Mouse (Mus musculus): ENCODE data around the gene Pex6.

Gene Pex6

GRCm38 (mm10) chr17:46701489-46701888, 9.8 kb upstream of the Pex6 start:
- no peak for DNase-seq (ENCODE audit: low spot score in 2 of 2)

- no peak for DNase-seq (ENCODE audit: low spot score in 2 of 2)
Observed at GRCm38 (mm10) chr17:46702100-46702499, 9.2 kb upstream of the Pex6 start.

DNA sequence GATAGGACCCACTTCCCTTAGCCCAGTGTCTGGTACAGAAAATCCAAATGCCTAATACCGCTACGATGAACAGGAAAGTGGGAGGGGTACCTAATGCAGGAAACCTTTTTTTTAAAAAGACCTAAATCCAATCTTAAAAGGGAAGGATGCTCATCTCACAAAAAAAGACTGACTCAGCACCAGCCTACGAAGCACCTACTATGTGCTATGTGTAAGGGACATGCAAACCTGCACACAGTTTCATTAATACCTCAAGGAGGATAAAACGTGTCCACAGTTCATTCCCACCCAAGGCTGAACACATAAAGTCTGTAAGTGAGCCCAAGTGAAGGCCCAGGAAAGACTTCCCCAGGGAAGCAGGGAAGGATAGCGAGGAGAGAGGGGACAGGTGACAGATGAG, 8.8 kb upstream of the Pex6 start:
- no peak for DNase-seq (ENCODE audit: low spot score in 2 of 2)

DNA sequence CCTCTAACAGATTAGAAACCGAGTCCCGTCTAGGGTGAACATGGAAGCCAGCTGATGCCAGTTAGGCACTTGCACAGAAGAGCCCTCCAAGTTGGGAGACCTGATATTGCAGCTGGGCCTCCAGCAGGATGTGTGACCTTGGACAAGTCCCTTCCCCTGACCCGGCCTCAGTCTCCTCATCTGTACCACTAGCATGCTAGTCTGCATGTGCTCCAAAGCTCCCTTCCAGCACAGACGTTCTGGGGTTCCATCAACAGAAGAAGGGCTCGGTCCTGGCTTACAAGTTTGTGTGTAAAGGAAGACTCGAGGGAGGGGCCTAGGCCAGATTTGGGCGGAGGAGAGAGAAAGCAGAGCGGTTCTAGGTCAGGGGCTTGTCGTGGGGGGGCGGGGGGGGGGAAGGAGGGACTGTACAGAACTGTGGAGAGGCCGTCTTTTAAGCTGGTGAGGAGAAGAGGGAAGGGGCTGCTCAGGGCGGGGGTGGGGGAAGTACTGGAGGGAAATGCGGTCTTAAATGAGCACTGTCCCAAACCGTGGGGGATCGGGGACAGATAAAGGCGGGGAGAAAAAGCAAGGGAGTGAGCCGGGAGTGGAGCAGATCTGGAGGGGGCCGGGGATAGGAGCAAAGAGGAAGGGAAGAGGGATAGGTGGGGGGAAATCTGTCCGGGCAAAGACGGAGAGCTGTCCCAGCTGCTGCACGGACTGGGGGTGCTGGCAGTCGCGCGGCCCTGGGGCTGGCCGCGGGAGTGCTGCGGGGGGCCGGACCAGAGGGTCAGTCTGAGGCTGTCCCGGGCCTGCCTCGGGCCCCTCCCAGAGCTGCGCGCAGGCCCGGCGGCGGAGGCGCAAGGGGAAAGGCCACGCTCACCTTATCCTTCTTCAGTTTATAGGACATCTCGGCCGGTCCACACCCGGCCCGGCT, 7.0 kb upstream of the Pex6 start:
- no peak for DNase-seq (ENCODE audit: low spot score in 2 of 2)

DNA sequence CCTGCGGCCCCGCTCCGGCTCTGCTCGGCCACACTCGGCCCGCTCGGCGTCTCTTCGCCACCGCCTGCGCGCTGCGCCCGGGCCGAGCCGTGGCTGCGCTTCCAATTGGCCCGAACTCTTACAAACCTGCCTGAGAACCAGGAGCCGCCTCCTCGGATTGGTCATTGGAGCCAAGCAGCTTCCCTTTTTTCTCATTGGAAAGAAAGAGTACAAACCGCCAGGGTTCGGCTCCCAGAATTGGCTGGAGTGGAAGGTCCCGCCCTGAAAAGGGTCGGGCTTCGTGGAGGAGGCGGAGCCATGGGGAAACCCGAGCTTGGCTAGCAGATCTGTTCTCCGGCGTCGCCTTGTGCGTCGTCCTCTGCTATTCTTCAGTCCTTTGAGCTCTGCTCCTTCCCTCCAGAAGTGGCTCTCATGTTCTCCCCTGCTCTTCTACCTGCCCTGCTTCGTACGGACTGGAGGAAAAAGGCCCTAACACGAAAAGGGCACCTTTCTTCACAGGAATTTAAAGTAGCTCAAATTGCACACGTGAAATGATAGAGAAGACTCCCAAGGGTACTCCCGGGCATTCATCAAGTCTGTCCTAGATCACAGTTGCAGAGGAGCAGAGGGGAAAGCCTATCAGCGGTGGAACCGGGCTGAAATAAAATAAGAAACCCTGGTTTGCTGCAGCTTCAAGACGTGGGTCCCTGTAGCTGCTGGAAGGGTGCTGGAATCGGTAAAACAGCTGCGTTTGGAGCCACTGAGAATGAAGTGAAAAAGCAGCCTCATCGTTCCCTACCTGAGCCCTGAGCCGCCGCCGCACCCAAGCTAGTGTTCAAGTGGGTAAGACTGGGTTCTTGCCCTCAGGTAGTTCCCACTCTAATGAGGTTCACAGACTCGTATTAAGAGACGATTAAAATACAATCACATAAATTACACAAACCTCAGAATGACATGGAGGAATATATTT, 6.1 kb upstream of the Pex6 start, which contains the start of gene Ppp2r5d:
TSS of gene Ppp2r5d (minus strand) at position 225 of the 949 bp plus-strand sequence.
- peak; percentile 93 to 95 for DNase-seq (ENCODE audit: low spot score in 2 of 2)

DNA sequence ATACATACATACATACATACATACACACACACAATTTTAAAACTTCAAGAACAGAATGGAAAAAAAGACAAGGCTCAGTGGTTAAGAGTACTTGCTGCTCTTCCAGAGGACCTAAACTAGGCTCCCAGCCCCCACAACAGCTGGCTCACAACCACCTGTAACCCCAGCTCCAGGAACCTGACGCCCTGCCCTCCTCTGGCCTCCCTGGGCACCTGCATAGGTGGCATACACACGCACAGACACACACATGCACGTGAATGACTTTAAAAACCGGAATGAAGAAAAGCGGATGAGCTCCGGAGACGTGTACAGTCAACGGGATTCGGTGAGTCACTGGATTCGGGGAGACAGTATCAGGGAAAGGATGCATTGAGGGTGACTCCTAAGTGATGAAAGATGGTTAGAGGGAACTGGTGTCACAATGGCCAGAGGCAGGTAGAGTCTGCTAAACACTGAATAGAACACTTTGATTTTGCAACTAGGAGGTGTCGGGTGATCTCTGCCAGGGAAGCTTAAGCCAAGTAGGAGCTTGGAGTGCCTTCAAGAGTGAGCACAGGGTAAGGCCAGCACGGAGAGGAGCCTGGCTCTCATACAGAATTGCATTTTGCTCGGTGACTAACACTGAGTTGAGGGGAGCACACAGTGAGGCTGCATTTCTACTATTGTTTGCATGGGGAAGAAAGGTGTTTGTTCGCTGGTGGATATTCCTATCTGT, 4.7 kb upstream of the Pex6 start:
- DNase-seq (ENCODE audit: low spot score in 2 of 2) = no peak

GRCm38 (mm10) chr17:46711612-46712271, 479 bp downstream of the Pex6 start:
- DNase-seq (ENCODE audit: low spot score in 2 of 2) = peak in 1 of 2 experiments; percentile 28

- no peak for DNase-seq (ENCODE audit: low spot score in 2 of 2)
Observed at GRCm38 (mm10) chr17:46712442-46712841, 1.2 kb downstream of the Pex6 start.

- DNase-seq (ENCODE audit: low spot score in 2 of 2) = no peak
Observed at GRCm38 (mm10) chr17:46713849-46714248, 2.6 kb downstream of the Pex6 start.

GRCm38 (mm10) chr17:46714756-46715481, 3.7 kb downstream of the Pex6 start:
- peak in 1 of 2 experiments; percentile 40 for DNase-seq (ENCODE audit: low spot score in 2 of 2)

DNA sequence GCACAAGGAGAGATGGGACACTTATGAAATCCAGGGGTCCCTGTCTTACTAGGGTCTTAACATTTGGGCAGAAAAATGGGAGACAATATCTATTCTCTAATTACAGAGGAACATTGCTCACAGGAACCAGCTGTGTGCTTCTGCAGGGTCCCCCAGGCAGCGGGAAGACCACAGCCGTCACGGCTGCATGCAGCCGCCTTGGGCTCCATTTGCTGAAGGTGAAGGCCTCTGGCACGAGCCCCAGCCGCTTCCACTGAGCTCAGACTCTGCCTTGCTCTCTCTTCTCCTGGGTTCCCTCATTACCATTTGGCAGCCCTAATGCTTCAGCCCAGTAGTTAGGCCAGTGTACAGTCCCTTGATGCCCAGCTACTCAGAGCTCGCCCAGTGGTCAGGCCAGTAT, 9.8 kb downstream of the Pex6 start:
- no peak for DNase-seq (ENCODE audit: low spot score in 2 of 2)

DNA sequence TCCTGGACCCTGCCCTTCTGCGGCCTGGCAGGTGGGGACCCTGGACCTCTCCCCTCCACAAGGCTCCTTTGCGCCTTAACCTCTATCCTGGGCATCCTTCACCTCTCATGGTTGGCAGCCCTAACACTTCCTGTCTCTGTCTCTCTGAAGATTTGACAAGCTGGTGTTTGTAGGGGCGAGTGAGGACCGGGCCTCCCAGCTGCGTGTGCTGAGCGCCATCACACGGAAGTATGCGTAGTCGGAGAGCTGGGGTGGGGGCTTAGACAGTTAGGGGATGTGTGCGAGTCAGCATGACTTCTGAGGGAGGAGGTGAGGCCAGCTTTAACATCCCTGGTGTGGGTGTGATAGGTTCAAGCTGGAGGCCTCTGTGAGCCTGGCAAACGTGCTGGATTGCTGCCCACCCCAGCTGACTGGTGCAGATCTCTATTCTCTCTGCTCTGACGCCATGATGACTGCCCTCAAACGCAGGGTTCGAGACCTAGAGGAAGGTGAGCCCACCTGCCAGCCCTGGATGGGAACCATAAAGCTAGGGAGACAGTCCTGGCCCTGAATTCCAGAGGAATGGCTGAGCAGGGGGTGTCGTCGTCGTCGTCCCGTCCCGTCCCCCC, 13.3 kb downstream of the Pex6 start:
- DNase-seq (ENCODE audit: low spot score in 2 of 2) = no peak

GRCm38 (mm10) chr17:46725273-46725672, 14.0 kb downstream of the Pex6 start:
- peak; percentile 58 to 64 for DNase-seq (ENCODE audit: low spot score in 2 of 2)

DNA sequence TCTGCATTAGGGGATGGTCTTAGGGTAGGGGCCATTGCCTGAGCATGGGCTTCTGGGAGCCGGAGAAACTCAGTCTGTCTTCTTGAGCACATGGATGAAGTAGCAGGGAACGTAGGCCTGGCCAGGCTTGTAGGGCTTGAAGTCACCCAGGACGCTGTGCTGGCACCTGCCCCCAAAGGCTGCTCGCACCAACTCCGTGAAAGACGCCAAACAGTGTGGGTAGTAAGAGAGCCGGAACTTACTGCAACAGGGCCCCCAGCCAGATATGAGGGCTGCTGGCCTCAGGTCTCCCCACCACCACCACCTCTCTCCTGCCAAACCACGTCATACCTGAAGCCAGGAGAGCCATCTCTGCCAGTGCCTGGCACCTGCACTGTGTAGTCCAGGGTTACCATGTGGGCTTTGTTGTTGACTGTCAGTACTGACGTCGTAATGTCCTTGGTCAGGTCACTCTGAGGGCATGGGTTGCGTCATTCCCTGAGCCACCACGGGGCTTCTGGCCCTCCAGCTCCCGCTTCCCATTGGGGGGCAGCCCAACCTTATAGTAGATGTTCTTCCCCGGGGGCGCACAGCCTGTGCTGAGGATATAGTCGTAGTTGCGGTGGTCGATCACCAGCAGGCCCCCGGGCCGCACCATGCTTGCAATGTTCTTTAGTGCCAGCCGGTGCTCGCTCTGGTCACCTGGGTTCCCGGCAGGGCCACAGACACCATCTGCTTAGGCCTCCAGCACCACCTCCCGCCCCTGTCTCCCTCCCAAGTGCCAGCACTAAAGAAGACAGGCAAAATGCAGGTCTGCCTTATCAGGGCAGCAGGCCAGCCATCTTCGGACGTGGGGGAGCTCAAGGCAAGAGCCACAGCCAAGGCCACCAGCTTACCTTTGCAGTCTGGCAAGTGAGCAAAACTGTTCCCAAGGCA, 14.7 kb downstream of the Pex6 start:
- no peak for DNase-seq (ENCODE audit: low spot score in 2 of 2)

DNA sequence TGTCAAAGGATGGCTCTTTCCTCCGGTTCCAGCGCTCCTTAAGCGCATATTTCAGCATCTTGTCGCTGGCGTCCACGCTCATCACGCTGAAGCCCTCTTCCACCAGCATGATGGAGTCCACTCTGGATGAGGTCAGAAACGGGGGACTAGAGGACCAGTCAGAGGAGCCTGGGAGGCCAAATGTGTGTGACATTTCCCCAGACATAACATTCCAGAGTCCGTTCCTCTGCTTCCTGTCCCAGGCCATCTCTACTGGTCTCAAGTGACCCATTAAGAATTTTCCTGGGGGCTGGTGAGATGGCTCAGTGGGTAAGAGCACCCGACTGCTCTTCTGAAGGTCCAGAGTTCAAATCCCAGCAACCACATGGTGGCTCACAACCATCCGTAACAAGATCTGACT, 16.0 kb downstream of the Pex6 start:
- no peak for DNase-seq (ENCODE audit: low spot score in 2 of 2)

DNA sequence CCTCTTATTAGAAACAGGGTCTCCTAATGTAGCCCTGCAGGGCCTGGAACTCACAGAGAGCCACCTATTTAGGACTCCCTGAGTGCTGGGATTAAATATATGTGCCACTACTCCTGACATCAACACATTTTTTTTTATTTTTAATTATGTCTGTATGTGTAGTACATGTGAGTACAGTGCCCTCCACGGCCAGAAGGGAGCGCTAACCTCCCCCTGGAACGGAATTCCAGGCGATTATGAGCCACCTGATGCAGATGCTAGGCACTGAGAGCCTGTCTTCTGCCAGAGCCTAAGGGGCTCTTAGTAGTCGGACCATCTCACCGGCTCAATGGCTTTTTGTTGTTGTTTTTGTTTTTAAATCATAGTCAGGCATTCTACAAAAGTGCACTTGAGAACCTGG, 16.8 kb downstream of the Pex6 start:
- no peak for DNase-seq (ENCODE audit: low spot score in 2 of 2)

DNA sequence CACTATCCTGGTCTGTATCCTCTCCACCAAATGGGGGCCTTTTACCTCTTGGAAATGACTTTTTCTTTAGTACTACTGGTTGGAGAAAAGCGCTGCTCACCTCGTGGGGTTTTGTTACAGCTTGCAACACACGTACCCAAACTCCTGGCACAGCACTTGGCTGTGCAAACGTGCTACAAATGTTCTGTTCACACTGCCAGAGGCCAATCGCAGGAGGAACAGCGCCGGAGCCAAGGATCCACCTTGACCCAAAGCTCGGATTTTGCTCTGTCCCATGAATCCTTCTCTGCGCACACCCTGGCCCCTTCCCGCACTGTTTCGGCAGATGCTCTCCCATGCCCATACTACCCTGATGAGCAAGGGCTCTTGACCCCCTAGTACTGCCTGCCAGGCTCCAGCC, 17.2 kb downstream of the Pex6 start:
- DNase-seq (ENCODE audit: low spot score in 2 of 2) = no peak

DNA sequence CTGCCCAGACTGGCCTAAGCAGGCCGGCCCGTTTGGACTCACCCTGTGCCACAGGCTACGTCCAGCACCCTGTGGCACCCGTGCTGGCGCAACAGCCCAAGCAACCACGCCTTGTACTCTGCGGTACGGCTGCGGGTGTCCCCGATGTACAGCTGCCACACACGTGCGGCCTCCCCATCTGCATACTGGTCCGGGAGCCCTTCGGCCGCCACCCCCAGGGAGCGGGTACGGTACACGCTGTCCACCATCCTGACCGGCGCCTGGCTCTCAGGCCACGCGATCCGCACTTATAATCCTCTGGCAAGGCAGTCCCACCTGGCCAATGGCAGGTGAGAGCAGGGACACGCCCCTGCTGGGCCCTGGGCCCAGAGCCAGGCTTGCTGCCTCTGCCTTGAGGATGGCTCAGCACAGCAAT, 17.6 kb downstream of the Pex6 start, which contains the start of gene Gnmt:
TSS of gene Gnmt (minus strand) at position 265 of the 415 bp plus-strand sequence.
- no peak for DNase-seq (ENCODE audit: low spot score in 2 of 2)

DNA sequence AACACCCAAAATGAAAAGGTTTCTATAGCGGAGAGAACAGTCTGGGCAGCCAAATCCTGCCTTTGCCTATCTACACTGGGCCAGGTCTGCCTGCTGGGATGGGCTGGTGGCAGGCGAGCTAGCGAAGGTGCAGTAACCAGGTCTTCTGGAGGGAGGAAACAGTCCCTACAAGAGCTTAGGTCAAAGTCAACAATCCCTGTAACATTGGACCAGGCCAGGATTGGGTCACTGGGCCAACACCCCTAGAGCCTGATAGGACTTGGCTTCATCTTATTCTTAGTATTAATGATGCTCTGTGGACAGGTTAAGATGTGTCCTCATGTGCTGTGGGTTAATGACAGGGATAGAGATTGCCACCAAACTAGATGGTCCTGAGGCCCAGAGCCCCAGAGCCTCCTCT, 22.8 kb downstream of the Pex6 start:
- DNase-seq (ENCODE audit: low spot score in 2 of 2) = no peak
